Mouse (Mus musculus) liver, adult 2 months (tissue): ENCODE results near the gene Ifitm3.

Experiments
- CTCF ChIP-seq: fragments of 200-500 bp; IDR thresholded peaks from 2 replicates; pipeline ENCODE4 v1.5.1; 2011; ENCODE audit warnings: low read depth, low read length, control low read depth
- POLR2A ChIP-seq: fragments of 200-500 bp; IDR thresholded peaks from 2 replicates; pipeline ENCODE4 v1.6.1; 2011; ENCODE audit warnings: low read length, control low read depth; ENCODE audit not compliant: insufficient read depth; ENCODE audit errors: extremely low read depth

DNA sequence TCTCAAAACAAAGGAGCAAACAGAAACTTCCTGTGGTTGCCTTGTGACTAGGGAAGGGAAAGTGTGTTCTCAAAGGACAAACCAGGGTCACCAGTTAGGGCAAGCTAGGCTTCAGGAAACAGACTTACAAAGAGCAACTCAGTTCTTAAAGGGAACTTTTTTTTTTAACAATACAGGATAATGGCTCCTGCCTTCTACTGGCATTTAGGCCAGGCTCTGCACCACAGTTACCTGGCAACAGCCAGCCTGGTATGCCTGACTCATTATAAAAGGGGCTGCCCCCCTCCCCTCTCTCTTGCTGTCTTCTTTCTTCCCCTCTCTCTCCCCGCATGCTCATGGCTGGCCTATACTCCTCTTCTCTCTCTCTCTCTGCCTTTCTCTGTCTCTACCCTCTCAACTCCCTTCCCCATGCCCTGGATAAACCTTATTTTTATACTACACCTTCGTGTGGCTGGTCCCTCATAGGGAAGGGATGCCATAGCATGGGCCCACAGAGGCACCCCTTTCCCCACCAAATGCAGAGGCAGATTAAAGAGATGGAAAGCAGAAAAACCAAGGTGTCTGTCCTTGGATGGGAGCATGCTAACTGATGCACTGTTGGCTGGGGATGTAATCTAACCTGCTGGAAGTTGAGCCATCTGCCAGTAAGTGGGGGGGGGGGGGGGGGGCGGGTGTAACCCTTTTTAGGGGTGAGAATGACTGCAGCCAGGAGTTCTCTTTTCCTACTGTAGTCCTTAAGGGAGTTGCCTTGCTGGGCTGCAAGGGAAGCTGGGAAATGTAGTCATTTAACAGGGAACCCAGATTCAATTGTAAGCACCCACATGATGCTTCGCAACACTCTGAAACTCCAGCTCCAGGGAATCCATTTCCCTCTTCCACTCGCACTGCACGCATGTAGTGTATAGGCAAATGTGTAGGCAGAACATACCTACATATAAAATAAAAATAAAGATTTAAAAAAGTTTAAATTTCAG lies 14.6 kb upstream of the Ifitm3 start:
- TF ChIP-seq CTCF (no peak), POLR2A (no peak)
